Mouse (Mus musculus) ES-E14 (cell line): ENCODE measurements around the gene Dlx2.

Experiments
- HCFC1 ChIP-seq: IDR thresholded peaks from 2 replicates; pipeline ENCODE4 v1.6.1; 2012; ENCODE audit warnings: low read length, inconsistent platforms, borderline replicate concordance; ENCODE audit not compliant: insufficient read depth
- MAFK ChIP-seq: IDR thresholded peaks from 2 replicates; pipeline ENCODE4 v1.6.1; 2014; ENCODE audit warnings: mild to moderate bottlenecking, low read depth, low read length, inconsistent platforms; ENCODE audit not compliant: insufficient read depth
- ZC3H11A ChIP-seq: IDR thresholded peaks from 2 replicates; pipeline ENCODE4 v1.6.1; 2012; ENCODE audit warnings: low read depth, mild to moderate bottlenecking, inconsistent platforms, low read length, borderline replicate concordance
- ZNF384 ChIP-seq: IDR thresholded peaks from 2 replicates; pipeline ENCODE4 v1.6.1; 2012; ENCODE audit warnings: low read depth, low read length, inconsistent platforms

DNA sequence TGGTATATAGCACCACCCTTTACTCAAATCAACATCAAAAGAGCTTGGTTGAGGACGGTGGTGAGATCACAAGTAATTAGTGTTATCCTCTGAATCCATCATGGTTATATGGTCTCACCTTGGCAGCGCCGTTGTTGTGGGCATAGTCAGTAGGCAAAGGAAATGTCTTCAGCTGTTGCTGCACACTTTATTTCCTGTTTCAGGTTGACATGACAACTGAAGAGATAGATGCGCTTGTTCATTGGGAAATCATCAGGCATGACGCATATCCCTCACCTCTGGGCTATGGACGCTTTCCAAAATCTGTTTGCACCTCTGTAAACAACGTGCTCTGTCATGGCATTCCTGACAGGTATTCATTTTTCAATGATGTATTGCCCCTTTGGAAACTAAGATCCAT, 35.3 kb downstream of the Dlx2 start:
- no peak for TF ChIP-seq ZC3H11A
- TF ChIP-seq ZNF384 = no peak
- TF ChIP-seq MAFK = no peak
- TF ChIP-seq HCFC1 = no peak
